Mouse (Mus musculus) left cerebral cortex, adult 9 months (tissue): Measurements from ENCODE around the gene Cdh8.
"Not testable (repeated sequence)": the region's sequence is repeated elsewhere in the genome, so short reads cannot be mapped to it uniquely, and the experiment has no call there.

Source experiments
- DNase-seq, 2 experiments: peaks; one replicate each; pipeline ENCODE4 v3.0.0; 2022; ENCODE audit warnings: low spot score in 2 of 2

Cdh8 gene

GRCm38 (mm10) chr8:99280375-99280774, 135.9 kb downstream of the Cdh8 start:
- no peak for DNase-seq

DNA sequence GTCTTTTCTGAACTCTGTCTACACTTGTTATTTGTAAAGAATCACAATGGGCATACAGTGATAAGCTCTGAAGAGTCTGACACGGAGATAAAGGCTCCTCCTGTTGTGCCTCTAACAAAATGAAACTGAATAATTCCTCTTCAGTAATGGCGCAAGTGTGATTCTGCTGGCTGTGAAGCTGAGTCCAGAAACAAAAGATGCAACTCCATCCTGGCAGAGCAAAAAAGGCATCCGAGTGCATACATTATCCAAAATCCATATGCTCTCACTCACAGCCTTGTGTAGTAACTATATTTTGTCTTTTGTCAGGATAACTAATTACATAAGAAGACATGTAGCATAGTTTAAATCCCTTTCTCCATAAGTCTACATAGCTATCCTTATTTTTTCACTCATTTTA, 149.1 kb downstream of the Cdh8 start:
- peak in 1 of 2 experiments; percentile 29 for DNase-seq

- DNase-seq, result peak; percentile 30 to 38
These were observed 181.9 kb downstream of the Cdh8 start for GRCm38 (mm10) chr8:99234372-99234771.

- peak; percentile 21 to 32 for DNase-seq
These were observed 192.6 kb downstream of the Cdh8 start for GRCm38 (mm10) chr8:99223697-99224096.

GRCm38 (mm10) chr8:99205194-99205593, 211.1 kb downstream of the Cdh8 start:
- no peak for DNase-seq

DNA sequence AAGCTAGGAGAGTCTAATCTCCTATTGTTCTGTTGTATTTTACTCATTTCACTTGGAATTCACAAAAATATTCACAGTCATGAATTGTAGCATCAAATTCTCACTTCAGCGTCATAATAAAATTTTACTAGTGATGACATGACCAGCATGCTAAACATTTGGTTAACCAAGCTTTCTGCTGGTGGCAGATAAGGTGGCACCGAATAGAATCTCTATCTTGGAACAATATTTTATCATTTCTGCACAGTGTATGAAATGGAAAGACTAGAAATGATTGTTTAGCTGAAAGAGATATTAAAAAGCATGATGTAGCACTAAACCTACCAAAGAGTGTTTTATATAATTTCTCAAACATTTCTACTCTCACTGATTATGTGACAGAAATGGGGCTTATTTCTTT, 225.6 kb downstream of the Cdh8 start:
- no peak for DNase-seq

GRCm38 (mm10) chr8:99186879-99187278, 229.4 kb downstream of the Cdh8 start:
- DNase-seq, result no peak

DNA sequence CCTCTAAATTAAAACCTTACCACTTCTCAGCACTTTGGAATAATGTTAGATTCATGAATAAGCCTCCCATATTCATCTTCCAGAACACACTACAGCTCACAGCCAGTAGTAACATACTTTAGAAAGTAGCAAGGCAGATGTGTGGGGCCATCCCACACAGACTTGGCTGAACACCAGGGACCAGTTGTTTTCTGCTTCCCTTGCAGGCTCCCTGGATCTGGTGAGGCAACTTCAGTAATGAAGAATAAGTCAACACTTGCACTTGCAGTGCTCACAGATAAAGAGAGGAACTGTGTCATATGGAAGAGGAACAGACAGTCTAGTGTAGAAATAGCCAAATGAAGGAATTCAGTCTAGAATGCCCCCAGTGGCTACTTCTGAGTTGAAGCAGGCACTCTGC, 232.1 kb downstream of the Cdh8 start:
- DNase-seq, result no peak

DNA sequence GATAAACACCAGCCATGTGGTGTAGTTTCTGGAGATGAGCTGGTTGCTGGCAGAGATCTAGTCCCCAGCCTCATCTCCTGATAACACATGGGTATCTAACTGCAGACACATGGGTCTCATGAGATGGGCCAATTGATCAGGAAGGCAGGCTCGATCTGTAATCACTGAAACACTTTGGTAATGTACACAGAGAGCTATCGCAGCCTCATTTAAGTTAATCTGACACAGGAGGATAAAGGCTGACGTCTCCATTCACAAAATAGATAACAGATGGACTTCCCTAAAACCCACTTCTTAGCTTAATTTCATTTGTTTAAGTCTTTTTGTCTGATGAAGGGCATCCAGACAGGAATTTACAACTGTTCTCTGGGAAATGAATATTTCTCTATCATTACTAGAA, 249.3 kb downstream of the Cdh8 start:
- DNase-seq, result no peak

DNA sequence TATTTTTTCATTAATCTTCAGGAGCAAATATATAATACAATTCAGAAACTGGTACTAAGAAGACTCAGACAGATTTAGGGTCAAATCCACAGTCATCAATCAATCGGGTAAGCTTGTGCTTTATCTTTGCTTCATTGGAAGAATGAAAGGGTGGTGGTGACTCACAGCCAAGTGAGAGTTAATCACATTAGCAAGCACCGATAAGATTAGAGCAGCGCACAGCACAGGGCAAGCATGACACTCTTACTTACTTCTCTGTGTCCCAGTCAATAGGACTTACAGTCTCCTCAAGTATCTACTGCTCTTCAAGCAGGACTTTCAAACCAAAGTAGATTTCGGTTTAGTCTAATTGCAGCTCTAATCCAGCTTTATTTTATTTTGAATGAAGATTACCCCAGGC, 254.6 kb downstream of the Cdh8 start:
- DNase-seq, result no peak

GRCm38 (mm10) chr8:99145436-99145835, 270.8 kb downstream of the Cdh8 start:
- DNase-seq, result no peak

DNA sequence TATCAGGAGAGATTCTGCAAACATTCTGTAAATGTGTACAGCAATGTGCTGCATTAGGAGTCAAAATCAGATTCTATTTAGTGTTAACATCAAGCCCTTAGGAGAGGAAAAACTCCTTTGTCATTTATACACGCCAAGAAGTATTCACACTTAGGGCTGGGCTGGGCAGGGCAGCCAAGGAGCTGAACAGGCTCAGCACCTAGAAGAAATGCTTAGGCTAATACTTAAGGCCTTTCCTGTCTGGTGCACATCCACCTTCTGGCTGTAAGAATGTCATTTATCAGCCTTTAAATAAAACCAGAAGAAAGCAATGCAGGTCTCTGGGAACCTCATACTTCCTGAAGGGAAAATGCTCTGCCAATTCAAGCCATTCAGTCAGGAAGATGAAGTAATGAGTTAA, 271.5 kb downstream of the Cdh8 start:
- not testable (repeated sequence) for DNase-seq

DNA sequence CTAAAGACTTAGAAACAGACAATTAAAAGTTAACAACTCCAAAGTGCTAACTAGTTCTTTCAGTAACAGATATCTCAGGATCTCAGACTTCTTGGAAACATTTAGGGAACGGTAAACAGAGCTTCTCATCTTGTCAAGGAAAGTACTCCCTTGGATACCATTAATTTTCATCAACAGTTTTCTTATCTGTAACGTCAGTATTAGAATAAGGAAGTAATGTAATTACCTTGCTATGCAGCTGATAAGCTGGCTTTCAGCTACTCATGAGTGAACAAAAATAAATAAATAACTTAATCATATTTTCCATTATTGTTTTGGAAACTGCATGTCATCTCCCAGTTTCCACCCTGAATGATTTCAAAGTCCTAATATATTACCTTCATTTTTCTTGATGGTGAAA, 317.8 kb downstream of the Cdh8 start:
- DNase-seq, result no peak

GRCm38 (mm10) chr8:99051344-99051743, 364.9 kb downstream of the Cdh8 start:
- DNase-seq, result no peak

DNA sequence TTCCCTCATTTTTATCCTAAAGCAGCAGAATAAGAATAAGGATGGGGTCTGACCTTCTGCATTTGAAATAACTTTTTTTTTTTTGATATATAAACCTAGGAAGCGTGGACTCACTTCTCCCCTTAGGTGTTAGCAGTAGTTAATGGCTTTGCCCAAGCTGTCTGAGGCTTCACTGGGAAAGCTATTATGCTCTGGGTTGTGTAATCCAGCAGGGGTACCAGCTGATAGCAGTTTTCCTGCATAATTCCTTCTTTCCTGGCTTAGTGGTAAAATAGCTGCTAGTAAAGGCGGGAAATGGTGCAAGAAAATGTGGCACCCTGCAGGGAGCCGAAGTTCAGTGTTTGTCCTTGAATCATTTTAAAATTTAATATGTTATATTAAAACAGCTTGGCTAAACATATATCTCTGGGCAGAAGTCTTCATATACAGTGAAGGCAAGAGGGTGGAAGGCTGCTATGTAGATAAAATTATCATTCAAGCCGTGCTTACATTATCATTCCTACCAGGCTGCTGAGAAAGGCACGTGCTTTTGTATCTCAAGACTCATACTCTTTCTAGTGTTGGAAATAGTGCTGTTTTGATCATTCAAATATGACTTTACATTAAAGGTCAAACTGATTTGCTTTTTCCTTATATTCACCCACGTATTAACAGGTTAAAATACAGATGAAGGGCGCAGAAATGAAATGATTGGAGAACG, 367.5 kb downstream of the Cdh8 start:
- no peak for DNase-seq

- no peak for DNase-seq
These were observed 375.8 kb downstream of the Cdh8 start for GRCm38 (mm10) chr8:99040423-99040822.

GRCm38 (mm10) chr8:99031060-99031459, 385.2 kb downstream of the Cdh8 start:
- no peak for DNase-seq
